Mouse (Mus musculus): ENCODE results near the gene Scamp1.

GRCm38 (mm10) chr13:94155657-94156429, 129.8 kb downstream of the Scamp1 start:
- TF ChIP-seq POLR2A (IDR thresholded peaks at IDR 0.05; ENCODE audit: low read depth, low read length) (no peak), CTCF (IDR thresholded peaks at IDR 0.05; ENCODE audit: extremely low read depth, insufficient read depth, insufficient read length, insufficient replicate concordance) (no peak)

Measured in spleen, adult 2 months (tissue).